Mouse (Mus musculus) hindbrain, embryonic 12.5 days (tissue): Measurements from ENCODE around the gene Fbxl5. TPM values are rescaled to one million over a fixed set of nuclear protein-coding genes. Genes with fewer than 3 reads are reported as not detected.

Source experiments
- ATAC-seq: fragments of 200-750 bp; cut with Nextera tagmentation; 2 replicates; pipeline ENCODE4 v1.8.0; 2017; ENCODE audit warnings: moderate TSS enrichment; ENCODE audit not compliant: low FRiP score
- H3K27ac ChIP-seq: fragments of 300-500 bp; sonication (generic); 2 replicates; pipeline ENCODE4 v1.5.1; 2016; ENCODE audit warnings: mild to moderate bottlenecking
- H3K27me3 ChIP-seq: fragments of 300-500 bp; sonication (generic); 2 replicates; pipeline ENCODE4 v1.6.1; 2016; ENCODE audit warnings: mild to moderate bottlenecking
- H3K36me3 ChIP-seq: fragments of 300-500 bp; sonication (generic); 2 replicates; pipeline ENCODE4 v1.6.1; 2016; ENCODE audit warnings: mild to moderate bottlenecking
- H3K4me1 ChIP-seq: fragments of 300-500 bp; sonication (generic); 2 replicates; pipeline ENCODE4 v1.6.1; 2016
- H3K4me2 ChIP-seq: fragments of 300-500 bp; sonication (generic); replicated peaks from 2 replicates; pipeline ENCODE4 v1.6.1; 2016; ENCODE audit warnings: mild to moderate bottlenecking
- H3K4me3 ChIP-seq: fragments of 300-500 bp; sonication (generic); 2 replicates; pipeline ENCODE4 v1.5.1; 2016; ENCODE audit warnings: mild to moderate bottlenecking
- H3K9ac ChIP-seq: fragments of 300-500 bp; sonication (generic); 2 replicates; pipeline ENCODE4 v1.6.1; 2016; ENCODE audit warnings: mild to moderate bottlenecking, moderate library complexity
- H3K9me3 ChIP-seq: fragments of 300-500 bp; sonication (generic); replicated peaks from 2 replicates; pipeline ENCODE4 v1.6.1; 2016; ENCODE audit warnings: mild to moderate bottlenecking
- WGBS: fragments of 180-500 bp; shearing (Covaris S2); methylation state at CpG from one replicate; pipeline ENCODE4 v1.1.7; 2016; 5-methylcytosine and 5-hydroxymethylcytosine counted together
- polyA plus RNA-seq: library from polyadenylated mRNA; unstranded; fragments of >200 nt; fragmentation: Nextera tagmentation; extraction: Ambion mirVana; gene quantifications from 2 replicates; pipeline ENCODE4 v1.2.1, GENCODE M21; 2016

The Fbxl5 gene
- polyA plus RNA-seq, 1 experiment from 2014 or later: 60.6 TPM

DNA sequence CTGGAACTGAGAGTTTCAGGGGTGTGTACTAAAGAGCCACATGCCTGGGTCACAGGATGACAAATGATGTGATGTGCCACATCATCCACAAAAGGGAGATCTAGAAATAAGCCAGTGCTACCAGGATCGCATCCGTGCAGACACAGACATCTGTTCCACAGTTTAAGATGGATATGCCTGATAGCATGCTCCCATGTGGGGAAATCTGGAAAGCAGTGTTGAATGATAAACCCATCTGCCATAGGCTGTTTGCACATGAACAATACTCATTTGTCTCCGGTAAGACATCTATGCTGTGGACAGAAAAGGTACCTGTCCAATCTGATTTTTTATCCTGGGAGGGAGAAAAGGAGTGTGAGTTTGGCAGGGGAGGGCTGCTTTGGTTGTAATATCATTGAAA lies 124.3 kb downstream of the Fbxl5 start:
- Histone ChIP-seq H3K27ac (no peak overlapping the region), H3K4me2 (no peak overlapping the region), H3K4me1 (no peaks in the 10 kb centered on the region), H3K4me3 (no peak overlapping the region), H3K9me3 (no peaks in the 10 kb centered on the region), H3K36me3 (peaks cover 47% of the 10 kb centered on the region), H3K9ac (no peak overlapping the region), H3K27me3 (no peaks in the 10 kb centered on the region)
- 64% methylated on average over 3 of the region's 3 CpGs for WGBS
- ATAC-seq: no peak

Other genes starting within 250 kb of the Fbxl5 start
- 10.1 and 10.9 TPM in 2 replicates for gene Cc2d2a, start 159.3 kb downstream of the Fbxl5 start, polyA plus RNA-seq
- gene Bst1, start 2.8 kb downstream of the Fbxl5 start, polyA plus RNA-seq: 0.14 and 0.18 TPM in 2 replicates
- 5.1 and 5.9 TPM in 2 replicates for gene Cd38, start 46.9 kb upstream of the Fbxl5 start, polyA plus RNA-seq
- gene Gm7879, start 91.5 kb upstream of the Fbxl5 start, polyA plus RNA-seq: not detected in 2 replicates
- gene Fgfbp1, start 160.1 kb upstream of the Fbxl5 start, polyA plus RNA-seq: 0.94 and 1.1 TPM in 2 replicates